Mouse (Mus musculus) ES-Bruce4 (cell line): ENCODE measurements around the gene Stk39. TPM values are rescaled to one million over a fixed set of nuclear protein-coding genes. Genes with fewer than 3 reads are reported as not detected.

Experiments
- H3K27ac ChIP-seq: 2 replicates; pipeline ENCODE4 v1.5.1; 2012; ENCODE audit warnings: low read length, inconsistent platforms; ENCODE audit not compliant: insufficient read depth
- H3K27me3 ChIP-seq: 2 replicates; pipeline ENCODE4 v1.6.1; 2012; ENCODE audit warnings: mild to moderate bottlenecking, low read length, inconsistent platforms; ENCODE audit not compliant: control insufficient read depth, poor library complexity, insufficient read depth, severe bottlenecking
- H3K36me3 ChIP-seq: 2 replicates; pipeline ENCODE4 v1.6.1; 2012; ENCODE audit warnings: inconsistent platforms, mild to moderate bottlenecking, low read length, moderate library complexity; ENCODE audit not compliant: control insufficient read depth, poor library complexity, insufficient read depth, severe bottlenecking
- H3K4me1 ChIP-seq: one replicate; pipeline ENCODE4 v1.8.1; 2011; ENCODE audit warnings: low read length; ENCODE audit not compliant: control insufficient read depth, insufficient read depth
- H3K4me3 ChIP-seq: 2 replicates; pipeline ENCODE4 v1.5.1; 2011; ENCODE audit warnings: low read depth, mild to moderate bottlenecking, low read length
- H3K9ac ChIP-seq: 2 replicates; pipeline ENCODE4 v1.6.1; 2012; ENCODE audit warnings: low read depth, mild to moderate bottlenecking, inconsistent platforms; ENCODE audit not compliant: poor library complexity, severe bottlenecking
- H3K9me3 ChIP-seq: replicated peaks from 2 replicates; pipeline ENCODE4 v1.6.1; 2012; ENCODE audit warnings: mild to moderate bottlenecking, low read length, inconsistent platforms; ENCODE audit not compliant: control insufficient read depth, poor library complexity, insufficient read depth, severe bottlenecking
- CTCF ChIP-seq: IDR thresholded peaks from one replicate; pipeline ENCODE4 v1.8.1; 2011; ENCODE audit warnings: low read depth, low read length
- EP300 ChIP-seq: IDR thresholded peaks from 2 replicates; pipeline ENCODE4 v1.6.1; 2011; ENCODE audit warnings: low read depth, low read length; ENCODE audit not compliant: insufficient read depth
- POLR2A ChIP-seq: IDR thresholded peaks from one replicate; pipeline ENCODE4 v1.8.1; 2011; ENCODE audit warnings: low read length; ENCODE audit not compliant: insufficient read depth
- polyA plus RNA-seq: library from polyadenylated mRNA; stranded (reverse); fragments of >200 nt; gene quantifications from 2 replicates; pipeline ENCODE4 v1.2.4, GENCODE M21; 2011; ENCODE audit warnings: low read depth; ENCODE audit not compliant: missing spikeins, insufficient read depth, insufficient read length

Gene Stk39
- polyA plus RNA-seq, 1 experiment = 7.6 TPM

DNA sequence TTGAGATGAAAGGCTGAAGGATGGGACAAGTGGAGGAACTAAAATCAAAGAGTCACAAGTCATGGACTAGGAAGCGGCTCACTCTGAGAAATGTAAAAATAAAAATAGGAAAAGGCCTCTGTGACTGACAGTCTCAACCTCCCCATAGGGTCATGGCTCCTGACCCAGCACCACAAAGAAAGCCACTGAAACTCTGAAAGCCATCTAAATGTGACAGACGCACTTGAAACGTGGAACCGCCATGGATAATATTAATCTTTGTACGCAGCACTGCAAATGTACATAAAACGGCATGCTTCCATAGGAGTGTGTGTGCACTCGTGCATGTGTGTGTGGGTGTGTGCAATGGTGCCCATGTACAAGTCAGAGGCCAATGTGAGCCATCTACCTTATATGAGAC is 34.9 kb downstream of the Stk39 start:
- H3K27me3 ChIP-seq = no peaks in the 10 kb centered on the region

DNA sequence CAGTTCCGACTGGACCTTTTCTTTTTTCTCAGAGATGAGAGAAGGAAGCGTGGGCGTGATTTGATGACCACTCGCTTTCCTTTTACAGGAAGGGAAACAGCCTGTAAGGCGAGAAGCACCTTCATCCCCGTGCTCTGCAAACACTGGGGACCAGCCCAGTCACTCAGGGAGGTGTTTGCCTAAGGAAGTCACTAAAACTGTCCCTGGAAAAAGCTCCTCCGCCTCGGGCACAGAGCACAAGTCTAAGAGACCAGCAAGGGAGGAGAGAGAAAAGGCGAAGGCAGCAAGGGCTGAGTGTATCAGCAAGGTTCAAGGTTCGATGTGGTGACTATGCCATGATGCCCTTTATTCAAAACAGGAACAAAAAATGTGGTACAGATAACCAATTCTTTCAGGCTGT is 35.8 kb downstream of the Stk39 start:
- Histone ChIP-seq H3K4me3 (no peak overlapping the region), H3K4me1 (no peaks in the 10 kb centered on the region), H3K9ac (no peak overlapping the region), H3K9me3 (no peaks in the 10 kb centered on the region), H3K36me3 (no peaks in the 10 kb centered on the region), H3K27ac (no peak overlapping the region), H3K27me3 (no peaks in the 10 kb centered on the region)
- TF ChIP-seq EP300 = no peak
- TF ChIP-seq POLR2A = no peak
- TF ChIP-seq CTCF = no peak

More for the DNA sequence above, 34.9 kb downstream of the Stk39 start:
- Histone ChIP-seq H3K36me3 (no peaks in the 10 kb centered on the region), H3K4me3 (no peak overlapping the region), H3K9me3 (no peaks in the 10 kb centered on the region), H3K9ac (no peak overlapping the region), H3K27ac (no peak overlapping the region), H3K4me1 (no peaks in the 10 kb centered on the region)
- no peak for TF ChIP-seq CTCF
- TF ChIP-seq EP300 = no peak
- TF ChIP-seq POLR2A = no peak

DNA sequence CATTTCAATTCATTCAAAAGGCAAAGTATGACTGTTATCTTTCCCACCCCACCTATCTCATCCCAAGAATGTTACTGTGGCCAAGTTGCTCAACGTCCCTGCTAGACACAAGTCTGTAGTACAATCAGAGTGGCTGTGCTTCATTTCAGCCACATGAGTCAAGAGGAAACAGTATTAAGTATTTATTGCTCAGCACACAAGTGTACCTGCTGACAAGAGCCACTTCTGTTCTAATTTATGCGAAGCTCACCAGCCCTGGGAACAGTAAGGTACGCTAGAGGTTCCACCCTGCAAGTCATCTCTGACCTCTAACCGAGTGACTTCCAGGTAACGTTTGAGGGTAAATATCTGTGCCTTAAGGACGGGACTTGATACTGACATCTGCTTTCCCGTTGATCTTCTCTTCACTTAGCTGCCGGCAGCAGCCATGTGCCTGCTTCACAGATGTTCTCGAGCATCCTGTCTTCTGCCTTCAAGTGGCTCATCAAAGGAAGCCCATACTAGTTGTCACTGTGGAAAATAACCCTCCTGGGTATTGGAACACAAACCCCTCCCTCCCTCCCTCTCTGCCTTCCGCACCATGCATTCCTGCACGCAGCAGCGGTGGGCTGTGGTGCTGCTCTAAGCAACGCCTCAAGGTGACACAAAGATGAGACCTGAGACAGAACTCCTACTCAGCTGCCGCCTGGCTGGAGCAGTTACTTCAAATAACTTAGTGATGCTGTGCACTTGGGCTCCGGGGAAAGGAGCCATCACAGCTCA is 36.4 kb downstream of the Stk39 start:
- Histone ChIP-seq H3K27ac (no peak overlapping the region), H3K9ac (no peak overlapping the region), H3K4me3 (no peak overlapping the region), H3K9me3 (no peaks in the 10 kb centered on the region), H3K27me3 (no peaks in the 10 kb centered on the region), H3K36me3 (no peaks in the 10 kb centered on the region), H3K4me1 (no peaks in the 10 kb centered on the region)
- no peak for TF ChIP-seq CTCF
- no peak for TF ChIP-seq EP300
- no peak for TF ChIP-seq POLR2A

DNA sequence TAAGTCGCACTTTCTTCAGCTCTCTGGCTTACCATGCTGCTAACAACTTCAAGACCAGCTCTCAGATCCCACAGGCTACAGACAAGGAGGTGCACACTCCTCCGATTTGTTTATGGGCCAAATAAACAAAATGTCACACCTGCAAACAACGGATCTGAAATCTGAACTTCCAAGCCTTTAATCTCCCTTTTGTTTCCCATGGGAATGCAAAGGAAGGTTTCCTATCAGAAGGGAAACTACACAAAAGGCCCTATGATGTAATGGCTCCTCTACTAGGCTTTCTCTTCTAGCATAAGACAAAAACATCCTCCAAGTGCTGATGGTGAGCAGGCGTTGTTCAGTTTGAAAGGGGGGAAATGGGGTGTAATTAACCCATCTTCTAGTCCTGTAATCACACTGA is 37.1 kb downstream of the Stk39 start:
- TF ChIP-seq CTCF (no peak), POLR2A (no peak), EP300 (no peak)
- no peaks in the 10 kb centered on the region for H3K9me3 ChIP-seq
- H3K27me3 ChIP-seq = no peaks in the 10 kb centered on the region
- H3K36me3 ChIP-seq = no peaks in the 10 kb centered on the region
- H3K4me1 ChIP-seq = no peaks in the 10 kb centered on the region
- H3K9ac ChIP-seq = no peak overlapping the region
- H3K4me3 ChIP-seq = no peak overlapping the region
- H3K27ac ChIP-seq = no peak overlapping the region

DNA sequence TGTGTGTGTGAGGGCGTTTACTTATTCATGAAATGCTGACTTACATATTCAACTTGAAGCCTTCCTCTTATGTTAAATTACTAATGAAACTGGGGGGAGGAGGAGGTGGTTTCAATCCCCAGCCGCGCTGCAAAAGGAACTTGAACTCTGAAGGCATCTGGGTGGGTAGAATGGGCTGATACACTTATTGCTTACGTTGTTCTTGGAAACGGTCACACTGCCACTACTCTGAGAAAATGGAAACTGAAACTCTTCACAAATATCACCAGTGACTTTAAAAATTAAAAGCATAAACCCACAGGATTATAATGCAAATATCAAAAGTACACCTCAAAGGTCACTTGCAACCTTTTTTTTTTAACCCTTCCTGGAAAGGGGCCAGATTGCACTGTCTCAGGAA is 37.5 kb downstream of the Stk39 start:
- H3K4me1 ChIP-seq = no peaks in the 10 kb centered on the region
- TF ChIP-seq POLR2A (no peak), EP300 (no peak)
- H3K4me3 ChIP-seq = no peak overlapping the region
- no peaks in the 10 kb centered on the region for H3K27me3 ChIP-seq
- no peak overlapping the region for H3K9ac ChIP-seq
- no peaks in the 10 kb centered on the region for H3K9me3 ChIP-seq
- no peaks in the 10 kb centered on the region for H3K36me3 ChIP-seq
- H3K27ac ChIP-seq = no peak overlapping the region

DNA sequence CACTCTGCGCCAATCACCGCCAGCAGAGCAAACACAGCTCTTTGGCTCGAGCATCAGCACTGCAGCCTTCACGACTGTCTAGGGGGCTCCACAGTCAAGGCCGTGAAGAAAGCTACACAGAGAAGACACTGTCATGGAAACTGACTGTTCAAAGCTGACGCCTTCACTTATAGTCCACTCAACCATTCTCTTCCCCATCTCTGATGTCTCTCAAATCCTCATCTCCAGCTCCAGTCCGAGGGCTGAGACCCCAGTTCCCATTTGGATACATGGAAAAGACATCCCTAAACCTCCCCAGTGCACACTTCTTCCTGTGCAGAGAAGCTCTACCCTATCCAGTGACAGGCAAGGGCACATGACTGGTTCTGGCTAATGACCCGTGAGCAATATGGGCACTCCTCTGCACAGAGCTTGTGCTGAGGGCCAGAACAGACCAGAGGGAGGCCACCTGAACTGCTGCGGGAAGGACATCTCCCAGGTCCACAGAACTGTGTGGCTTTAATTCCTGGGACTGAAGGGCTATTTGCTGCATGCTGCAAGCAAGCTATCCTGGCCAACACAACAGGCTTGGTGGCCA is 38.2 kb downstream of the Stk39 start:
- no peak overlapping the region for H3K4me3 ChIP-seq
- TF ChIP-seq EP300 (no peak), CTCF (no peak), POLR2A (no peak)
- no peaks in the 10 kb centered on the region for H3K4me1 ChIP-seq
- H3K27me3 ChIP-seq = no peaks in the 10 kb centered on the region
- no peak overlapping the region for H3K9ac ChIP-seq
- H3K36me3 ChIP-seq = no peaks in the 10 kb centered on the region
- no peaks in the 10 kb centered on the region for H3K9me3 ChIP-seq
- H3K27ac ChIP-seq = no peak overlapping the region
